7 mouse cellular contexts compared by ENCODE assay signal in genomic region chr7:100911246-100911770, GRCm38 (mm10). TPM values are rescaled to one million over a fixed set of nuclear protein-coding genes. Genes with fewer than 3 reads are reported as not detected.
DNase-seq lines count a peak whose midpoint lies in the region; ATAC-seq lines count a peak whose summit lies in the region.

No protein-coding gene starts in this region.

- H3K36me3 ChIP-seq in hindbrain, embryonic 14.5 days (replicated peaks; ENCODE audit: control insufficient read depth, insufficient read depth), result no peaks in the 10 kb centered on the region
- H3K36me3 ChIP-seq in liver, embryonic 12.5 days, result no peaks in the 10 kb centered on the region

- H3K27me3 ChIP-seq in hindbrain, embryonic 14.5 days (ENCODE audit: control insufficient read depth, insufficient read depth, low read length), result no peaks in the 10 kb centered on the region
- H3K27me3 ChIP-seq in liver, embryonic 12.5 days (replicated peaks), result 0 out of 2 replicates have a peak, but pooled peaks cover 3% of the 10 kb centered on the region

- no peak overlapping the region for H3K9ac ChIP-seq in hindbrain, embryonic 14.5 days
- H3K9ac ChIP-seq in liver, embryonic 12.5 days, result no peak overlapping the region

- peak overlapping the region; percentile 39 for H3K27ac ChIP-seq in brown adipose tissue, adult 24 weeks (replicated peaks; ENCODE audit: low read depth, low read length)
- H3K27ac ChIP-seq in hindbrain, embryonic 14.5 days, result peak overlapping the region; percentile 4; the same call in 1 of the 2 replicates
- peak overlapping the region; percentile 57 for H3K27ac ChIP-seq in liver, embryonic 12.5 days

- ATAC-seq in hindbrain, embryonic 14.5 days (ENCODE audit: low FRiP score), result no peak
- ATAC-seq in liver, embryonic 12.5 days, result peak; percentile 34; the same call in 1 of the 2 replicates
- no peak for ATAC-seq in megakaryocyte progenitor cell, adult 5-6 weeks (replicated peaks; ENCODE audit: poor library complexity)

- H3K9me3 ChIP-seq in hindbrain, embryonic 14.5 days (ENCODE audit: control insufficient read depth, low read length), result no peaks in the 10 kb centered on the region
- no peaks in the 10 kb centered on the region for H3K9me3 ChIP-seq in liver, embryonic 12.5 days (replicated peaks)

- H3K4me1 ChIP-seq in brown adipose tissue, adult 24 weeks (ENCODE audit: control insufficient read depth, insufficient read depth, insufficient read length, low read length), result 0 out of 2 replicates have a peak, but pooled peaks cover 4% of the 10 kb centered on the region
- H3K4me1 ChIP-seq in hindbrain, embryonic 14.5 days (replicated peaks; ENCODE audit: control insufficient read depth, insufficient read depth, low read length), result peaks cover 11% of the 10 kb centered on the region
- H3K4me1 ChIP-seq in liver, embryonic 12.5 days, result peaks cover 48% of the 10 kb centered on the region

- peak; percentile 43 for DNase-seq in R1 (ENCODE audit: low read depth, low spot score)
- no peak for DNase-seq in hindbrain, embryonic 14.5 days (ENCODE audit: low spot score)
- DNase-seq in urinary bladder, postnatal 36 days (ENCODE audit: low spot score in 2 of 2), result no peak
- no peak for DNase-seq in urinary bladder, adult 18-20 months (ENCODE audit: low spot score in 2 of 2)

- WGBS in hindbrain, embryonic 14.5 days, result 2% methylated on average over 2 of the region's 2 CpGs
- 49% methylated on average over 2 of the region's 2 CpGs for WGBS in liver, embryonic 12.5 days (ENCODE audit: insufficient replicate concordance)

- no peak overlapping the region for H3K4me2 ChIP-seq in hindbrain, embryonic 14.5 days (replicated peaks)
- H3K4me2 ChIP-seq in liver, embryonic 12.5 days, result peak overlapping the region; percentile 18; the same call in 1 of the 2 replicates

- no peak overlapping the region for H3K4me3 ChIP-seq in brown adipose tissue, adult 24 weeks (ENCODE audit: insufficient read depth, low read depth, low read length)
- no peak overlapping the region for H3K4me3 ChIP-seq in hindbrain, embryonic 14.5 days (replicated peaks; ENCODE audit: low read length)
- no peak overlapping the region for H3K4me3 ChIP-seq in liver, embryonic 12.5 days

RNA-seq across cellular contexts. Expression of gene Arhgef17, which starts 20.6 kb away (rescaled TPM):
- 2.5 and 3.3 TPM in 2 replicates for polyA plus RNA-seq in brown adipose tissue, adult 24 weeks (2012; ENCODE audit: insufficient read depth, insufficient read length, missing spikeins)
- 15.5 and 19.5 TPM in 2 replicates for polyA plus RNA-seq in hindbrain, embryonic 14.5 days (2014; fragmentation: Nextera tagmentation; extraction: Ambion mirVana)
- 1.7 and 2.2 TPM in 2 replicates for polyA plus RNA-seq in liver, embryonic 12.5 days (2016; fragmentation: Nextera tagmentation; extraction: Ambion mirVana)
- total RNA-seq in megakaryocyte progenitor cell, adult 5-6 weeks (2015), result 0.12 and 0.44 TPM in 2 replicates
- 0.08 TPM in 1 of 2 replicates, not detected in the other for total RNA-seq in megakaryocyte progenitor cell, adult 5-6 weeks (2017)

RNA-seq across cellular contexts. Expression of gene Relt, which starts 48.1 kb away (rescaled TPM):
- polyA plus RNA-seq in brown adipose tissue, adult 24 weeks (2012; ENCODE audit: insufficient read depth, insufficient read length, missing spikeins), result 0.36 and 0.54 TPM in 2 replicates
- polyA plus RNA-seq in hindbrain, embryonic 14.5 days (2014; fragmentation: Nextera tagmentation; extraction: Ambion mirVana), result 4.3 and 5.0 TPM in 2 replicates
- polyA plus RNA-seq in liver, embryonic 12.5 days (2016; fragmentation: Nextera tagmentation; extraction: Ambion mirVana), result 17.8 and 18.2 TPM in 2 replicates
- total RNA-seq in megakaryocyte progenitor cell, adult 5-6 weeks (2015), result 8.2 and 9.0 TPM in 2 replicates
- 6.3 and 13.1 TPM in 2 replicates for total RNA-seq in megakaryocyte progenitor cell, adult 5-6 weeks (2017)

Comparison
In these comparisons a context has a peak if more than half of its experiments do, and no peak if none do; other contexts are left out.
1. H3K27ac ChIP-seq: peak in every context shown above with its lines; median percentile 57 in liver, embryonic 12.5 days; 39 in brown adipose tissue, adult 24 weeks; 4 in hindbrain, embryonic 14.5 days.